Mouse (Mus musculus) ovary, adult 10 weeks (tissue): ENCODE measurements around the gene Zfp772. TPM values are rescaled to one million over a fixed set of nuclear protein-coding genes. Genes with fewer than 3 reads are reported as not detected.

ENCODE experiments used
- polyA plus RNA-seq: library from polyadenylated mRNA; stranded (reverse); fragments of 350-450 nt; fragmentation: Illumina TruSeq; extraction: RNeasy Lipid Tissue Mini Kit (QIAGEN cat#74804); gene quantifications from one replicate; pipeline ENCODE4 v1.2.3, GENCODE M21; 2014

Zfp772 gene
- polyA plus RNA-seq, result 11.3 TPM

DNA sequence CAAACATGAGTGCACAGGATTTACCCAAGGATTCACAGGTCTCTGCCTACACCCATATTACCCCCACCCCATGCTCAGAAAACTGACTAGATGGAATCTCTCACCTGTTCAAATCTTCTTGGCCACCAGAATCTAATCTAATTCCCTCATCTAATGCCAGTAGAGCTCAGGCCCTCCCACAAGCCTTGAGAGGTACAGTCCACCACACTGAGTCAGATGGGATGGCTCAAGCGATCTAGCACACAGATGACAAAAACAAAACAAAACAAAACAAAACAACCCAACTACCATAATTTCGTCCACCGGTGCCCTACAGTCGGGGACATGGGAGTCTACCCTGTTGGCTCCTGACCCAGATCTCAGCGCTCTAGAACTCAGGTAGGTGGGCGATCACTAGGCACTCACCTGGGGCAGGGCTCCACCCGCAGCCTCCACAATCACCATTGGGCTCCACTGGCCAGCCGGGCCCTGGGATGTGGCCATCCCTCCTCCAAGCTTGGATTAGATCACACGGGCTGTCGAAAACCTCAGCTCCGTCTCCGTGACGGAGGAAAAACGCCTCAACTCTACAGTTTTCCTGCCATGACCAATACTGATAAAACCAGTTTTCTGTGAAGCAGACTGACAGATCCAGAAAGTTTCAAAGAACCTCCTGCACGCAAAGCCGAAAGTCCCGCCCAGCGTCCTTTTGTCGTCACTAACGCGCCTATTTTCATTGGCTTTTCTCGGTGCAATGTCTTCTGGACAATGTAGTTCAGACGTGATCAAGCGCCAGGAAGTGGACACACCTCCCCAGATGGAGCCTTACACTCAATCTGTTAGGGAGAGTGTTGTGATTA is at the start of gene Zfp772:
TSS of gene Zfp772 (minus strand) at position 686 of the 839 bp plus-strand sequence.

GRCm38 (mm10) chr7:7247228-7247627 is 37.4 kb upstream of the Zfp772 start, which contains the start of gene Vmn2r29:
Vmn2r29 (minus strand) TSS chr7:7247328.

GRCm38 (mm10) chr7:7171227-7172147 is 38.3 kb downstream of the Zfp772 start, which contains the start of gene Zfp418:
Zfp418 (plus strand) TSS chr7:7171330.

Other genes with a start within 250 kb of the Zfp772 start
- 3.2 TPM for gene Aurkc, start 214.7 kb downstream of the Zfp772 start, polyA plus RNA-seq
- gene Zfp954, start 88.5 kb downstream of the Zfp772 start, polyA plus RNA-seq, result 6.0 TPM
- gene Zfp773, start 73.2 kb downstream of the Zfp772 start, polyA plus RNA-seq, result 2.9 TPM
- gene Zfp418, start 38.7 kb downstream of the Zfp772 start, polyA plus RNA-seq, result 9.1 TPM
- gene Vmn2r29, start 37.3 kb upstream of the Zfp772 start, polyA plus RNA-seq, result 9.3 TPM
- gene Gm45844, start 68.3 kb upstream of the Zfp772 start, polyA plus RNA-seq, result 5.4 TPM
- gene Clcn4, start 90.9 kb upstream of the Zfp772 start, polyA plus RNA-seq, result 102 TPM
- 0.06 TPM for gene Vmn2r30, start 127.6 kb upstream of the Zfp772 start, polyA plus RNA-seq
- not detected for gene Gm45783, start 164.6 kb upstream of the Zfp772 start, polyA plus RNA-seq
- not detected for gene Vmn2r31, start 189.7 kb upstream of the Zfp772 start, polyA plus RNA-seq